Mouse (Mus musculus) lung, postnatal 25 days (tissue): ENCODE data around the gene Slc9a9.
A peak's percentile ranks its signal among the peaks of the same experiment; 100 is the strongest.

Experiments
- DNase-seq: peaks from one replicate; pipeline ENCODE4 v3.0.0; 2022; ENCODE audit warnings: low spot score

Slc9a9 gene

DNA sequence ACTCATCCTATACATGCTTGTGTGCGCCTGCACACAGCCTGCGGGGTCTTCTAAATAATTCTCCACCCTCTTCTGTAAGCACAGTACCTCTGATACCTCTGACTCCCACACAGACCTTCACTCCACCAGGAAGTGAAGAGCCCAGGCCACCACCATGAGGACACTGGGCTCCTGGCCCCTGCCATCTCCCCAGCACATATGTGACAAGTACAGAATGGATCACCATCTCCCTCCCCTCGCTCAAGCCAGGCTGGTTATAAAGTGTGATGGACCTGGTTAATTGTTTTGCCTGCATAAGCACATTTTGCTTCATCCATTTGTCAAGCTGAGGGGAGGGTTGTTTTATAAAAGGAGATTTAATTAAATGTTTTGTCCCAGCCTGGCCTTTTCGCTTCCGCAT is 408.2 kb downstream of the Slc9a9 start:
- DNase-seq = no peak

DNA sequence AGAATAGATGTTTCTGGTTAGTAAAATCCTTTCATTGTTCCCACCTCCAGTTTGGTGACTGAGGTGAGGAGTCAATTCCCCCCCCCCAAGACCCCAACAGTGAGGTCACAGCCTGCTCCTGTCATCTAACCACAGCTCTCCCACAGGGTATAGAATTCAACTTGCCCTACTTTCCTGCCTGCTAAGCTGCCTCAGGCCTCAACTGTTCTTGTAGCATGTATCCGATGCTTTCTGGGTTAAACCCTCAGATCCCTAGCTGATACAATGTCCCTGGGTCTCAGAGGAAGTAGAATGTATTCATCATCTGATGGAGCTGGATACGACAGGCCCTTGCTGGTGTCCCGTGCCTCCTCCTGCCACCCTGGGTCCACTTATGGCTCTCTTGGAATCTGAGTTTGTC is 408.9 kb downstream of the Slc9a9 start:
- no peak for DNase-seq

DNA sequence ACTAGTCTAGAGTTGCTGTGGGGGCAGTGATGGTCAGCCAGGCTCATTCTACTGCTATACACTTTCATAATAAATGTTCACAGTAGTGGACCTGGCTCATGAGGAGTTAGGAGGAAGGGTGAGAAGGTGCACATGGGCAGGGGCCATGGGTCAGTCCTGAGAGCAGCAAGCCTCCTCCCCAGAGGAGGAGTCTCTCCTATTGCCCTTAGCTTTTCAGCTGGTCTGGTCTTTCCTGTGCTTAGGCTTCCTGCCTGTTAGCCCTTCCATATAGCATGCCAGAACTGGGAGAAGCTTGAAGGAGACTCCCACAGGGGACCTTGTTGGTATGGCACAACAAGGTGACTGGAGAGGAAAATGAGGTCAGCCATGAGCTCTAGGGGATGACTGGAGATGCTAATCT is 410.2 kb downstream of the Slc9a9 start:
- DNase-seq = no peak

DNA sequence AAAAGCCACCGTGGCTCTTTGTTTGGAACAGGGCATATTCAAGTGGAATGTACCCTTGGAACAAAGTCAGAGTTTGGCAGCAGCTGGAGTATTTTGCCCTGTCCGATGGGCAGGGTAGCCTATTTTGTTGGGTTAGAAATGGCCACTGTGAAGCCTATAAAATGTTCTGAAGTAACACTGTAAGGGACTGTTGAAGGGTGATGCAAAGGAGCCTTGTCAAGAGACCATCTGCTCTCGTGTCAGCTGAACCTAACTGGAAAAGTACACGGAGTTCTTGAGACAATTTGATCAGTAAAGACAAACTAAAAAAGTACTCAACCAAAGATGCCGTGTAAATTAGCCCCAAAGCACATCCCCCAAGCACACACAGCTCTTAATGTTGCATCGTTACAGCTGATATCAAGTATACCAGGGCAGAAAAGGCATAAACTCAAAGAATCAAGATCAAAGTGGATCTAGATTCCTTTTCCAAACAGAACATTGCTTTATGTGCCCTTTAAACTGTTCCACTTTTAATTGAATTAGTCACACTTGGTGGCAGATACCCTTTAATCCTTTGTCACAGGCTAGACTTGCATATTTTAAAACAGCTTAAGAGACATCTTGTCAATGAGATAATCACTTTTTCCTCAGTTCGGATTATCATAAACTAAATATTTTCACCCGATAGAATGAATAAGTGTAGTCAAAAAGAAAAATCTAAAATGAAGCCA is 416.6 kb downstream of the Slc9a9 start:
- DNase-seq = no peak

DNA sequence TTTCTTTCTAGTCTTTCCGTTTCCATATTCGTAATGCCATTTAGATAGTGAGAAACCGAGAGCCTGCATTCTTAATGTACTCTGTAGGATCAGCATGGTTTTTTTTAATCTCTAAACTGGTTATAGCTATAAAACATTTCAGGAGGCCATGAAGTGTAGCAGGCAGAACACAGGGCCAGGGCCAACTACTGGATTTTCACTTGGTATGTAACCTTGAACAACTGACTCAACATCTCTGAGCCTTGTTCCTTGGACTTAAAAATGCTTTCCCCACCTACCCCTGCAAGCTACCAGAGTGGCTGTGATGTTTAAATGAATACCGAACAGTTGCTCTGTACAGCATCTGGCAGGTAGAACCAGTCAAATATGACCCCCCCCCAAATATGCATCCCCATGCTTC is 418.5 kb downstream of the Slc9a9 start:
- DNase-seq = no peak

DNA sequence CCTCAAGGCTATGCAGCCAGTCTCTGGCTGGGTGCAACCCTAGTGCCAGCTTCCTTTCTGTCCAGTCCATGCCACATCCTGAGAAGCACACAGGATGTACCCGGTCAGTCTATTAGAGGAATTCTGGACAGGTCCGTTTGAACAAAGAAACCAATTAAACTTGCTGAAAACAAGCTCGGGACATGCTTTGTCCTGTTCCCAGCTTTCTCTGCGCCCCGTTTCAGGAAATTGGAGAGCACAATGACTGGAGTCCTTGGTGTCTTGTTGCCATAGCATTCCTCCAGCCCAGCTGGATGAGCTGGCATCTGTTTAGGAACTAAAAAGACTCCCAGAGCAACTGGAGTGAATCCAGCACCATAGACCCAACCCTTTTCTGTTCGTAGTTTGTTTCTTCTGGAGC is 419.3 kb downstream of the Slc9a9 start:
- DNase-seq = peak; percentile 42

DNA sequence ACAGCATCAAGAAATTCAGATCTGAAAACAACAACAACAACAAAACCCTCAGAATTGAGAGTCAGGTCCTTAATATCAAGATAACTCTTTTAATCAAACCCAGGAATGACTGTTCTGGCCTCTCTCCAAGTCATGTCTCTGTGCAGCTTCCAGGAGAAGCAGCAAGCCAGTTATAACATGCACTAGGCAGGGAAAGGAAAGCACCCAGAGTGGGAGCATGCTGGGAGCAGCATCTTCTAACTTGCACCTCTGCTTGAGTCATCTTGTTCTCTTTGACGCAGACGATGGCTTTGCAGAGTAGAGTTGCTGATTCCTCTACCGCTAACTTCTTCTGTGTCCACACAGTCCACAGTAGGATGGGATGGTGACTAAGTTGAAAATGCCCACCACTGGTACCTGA is 426.8 kb downstream of the Slc9a9 start:
- no peak for DNase-seq

DNA sequence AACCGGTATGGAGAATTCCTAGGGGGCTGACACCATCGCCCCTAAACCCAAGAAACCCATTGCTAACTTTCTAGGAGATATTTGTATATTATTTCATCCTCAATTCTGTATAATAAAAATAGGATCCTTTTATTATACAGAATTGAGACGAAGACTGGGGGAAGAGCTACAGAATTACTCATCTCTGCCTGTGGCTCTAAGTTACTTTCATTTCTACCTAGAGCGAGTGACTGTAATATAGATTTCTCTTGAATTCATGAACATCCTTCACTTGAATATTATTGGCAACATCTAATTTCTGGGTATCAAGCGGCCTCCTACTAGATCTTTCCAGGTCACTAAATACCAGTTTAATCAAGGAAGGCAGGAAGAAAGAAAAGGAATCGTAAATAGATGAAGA is 436.1 kb downstream of the Slc9a9 start:
- no peak for DNase-seq

DNA sequence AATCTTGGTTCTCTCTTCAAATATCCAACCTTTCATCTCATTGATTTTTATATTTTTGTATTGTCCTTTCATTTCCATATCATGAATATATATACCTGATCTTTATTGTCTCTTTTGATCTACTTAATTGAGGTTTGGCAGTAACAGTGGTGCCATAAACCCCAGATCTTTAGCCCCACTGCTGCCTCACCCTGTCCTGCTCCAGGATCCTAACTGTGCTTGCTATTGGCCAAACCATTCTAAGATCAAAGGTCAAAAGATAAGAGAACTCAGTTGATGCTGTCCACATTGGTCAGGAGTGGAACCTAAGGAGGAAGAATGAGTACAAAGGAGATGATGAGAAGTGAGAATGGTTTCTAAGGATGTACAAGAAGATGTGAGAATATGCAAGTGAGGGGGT is 440.1 kb downstream of the Slc9a9 start:
- no peak for DNase-seq

DNA sequence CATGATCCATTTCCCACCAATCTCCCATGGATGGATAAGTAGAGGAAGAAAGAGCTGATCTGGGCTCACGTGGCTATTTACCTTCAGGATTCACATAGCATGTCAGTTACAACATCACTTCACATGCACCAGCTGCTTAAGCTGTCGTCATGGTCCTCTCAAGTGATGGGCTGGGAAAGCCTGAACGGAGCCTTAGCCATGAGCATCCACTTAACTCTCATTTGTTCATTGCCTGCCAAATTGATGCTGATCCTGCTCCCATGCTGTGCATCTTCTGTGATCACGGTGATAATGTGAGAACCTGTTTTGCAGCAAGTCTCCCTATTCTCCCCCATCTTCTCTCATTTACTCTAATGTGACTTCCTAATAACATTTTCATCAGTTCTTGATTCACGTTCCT is 441.1 kb downstream of the Slc9a9 start:
- no peak for DNase-seq

DNA sequence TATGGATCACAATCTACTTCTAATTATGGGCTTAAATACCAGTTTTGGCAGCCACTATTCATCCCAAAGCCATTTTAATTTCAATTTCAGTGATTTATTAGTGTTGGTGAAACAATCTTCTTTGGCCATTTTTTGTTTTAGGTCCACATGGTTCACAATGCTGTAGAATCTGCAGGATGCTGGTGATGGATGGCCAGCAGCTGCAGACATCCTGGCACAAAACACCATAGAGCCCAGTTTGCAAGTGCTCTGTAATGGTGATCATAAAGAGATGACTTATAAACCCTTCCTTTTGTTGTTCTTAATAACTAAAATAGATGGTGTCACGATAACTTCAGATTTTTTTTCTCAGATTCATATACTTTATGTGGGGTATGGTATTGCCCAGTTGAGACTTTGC is 442.0 kb downstream of the Slc9a9 start:
- no peak for DNase-seq

DNA sequence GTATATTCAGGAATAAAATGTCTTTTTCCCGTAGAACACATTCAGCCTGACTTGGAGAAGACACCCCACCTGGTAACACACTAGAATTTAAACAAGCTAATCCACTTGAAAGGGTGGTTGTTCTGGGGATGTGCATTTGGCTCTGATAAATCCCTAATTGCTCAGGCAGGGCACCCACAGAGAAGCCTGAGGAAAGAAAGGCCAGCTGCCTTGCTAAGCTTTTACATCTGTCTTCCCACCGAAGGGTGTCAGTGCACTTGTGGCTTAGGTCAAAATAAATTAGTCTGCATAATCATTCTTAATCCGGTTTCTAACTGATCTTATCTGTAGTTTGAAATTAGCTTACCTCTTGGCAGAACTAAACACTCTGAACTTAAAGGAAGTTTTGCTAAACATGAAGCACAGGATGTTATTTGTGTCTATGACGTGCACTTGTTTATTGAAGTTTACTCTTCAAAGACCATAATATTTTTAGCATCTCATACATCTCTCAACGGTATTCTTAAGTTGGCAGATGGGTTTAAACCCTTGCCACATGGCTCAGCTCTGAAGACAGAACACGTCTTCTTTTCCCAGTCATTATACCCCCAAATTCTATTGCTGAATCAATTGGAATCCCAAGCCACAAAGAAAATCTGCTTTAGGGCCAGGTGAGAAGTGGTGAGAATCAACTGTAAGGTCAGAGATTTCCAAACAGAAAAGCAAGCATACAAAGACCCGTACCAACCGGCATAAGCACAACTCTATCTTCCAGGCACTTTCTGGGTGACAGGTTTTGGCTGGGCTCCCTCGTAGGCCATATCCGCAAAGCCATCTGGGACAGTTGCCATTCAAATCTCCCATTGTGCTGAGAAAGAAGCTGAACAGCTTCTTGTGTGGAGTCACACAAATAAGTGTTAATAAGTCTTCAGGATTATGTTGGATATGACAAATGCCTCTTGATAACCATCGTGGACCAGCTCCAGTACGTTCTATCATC is 443.7 kb downstream of the Slc9a9 start:
- DNase-seq = peak; percentile 65

DNA sequence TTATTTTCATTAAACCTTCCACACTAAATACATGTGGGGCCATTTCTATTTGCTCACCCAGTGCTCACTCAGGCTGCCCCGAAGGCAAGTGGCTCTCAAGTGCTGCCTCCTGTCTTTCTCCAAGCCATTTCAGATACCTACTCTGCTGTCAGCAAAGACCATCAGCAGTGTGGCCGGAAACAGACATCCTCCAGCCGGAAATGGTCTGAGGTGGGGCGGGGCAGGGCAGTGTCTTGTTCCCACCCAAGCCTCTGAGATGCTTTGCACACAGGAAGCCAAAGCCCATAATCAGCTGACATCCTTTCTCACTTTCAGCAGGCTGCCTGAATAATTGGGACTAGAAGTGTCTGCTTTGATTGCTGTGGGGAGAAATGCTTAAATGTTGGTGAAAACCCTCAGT is 450.4 kb downstream of the Slc9a9 start:
- peak; percentile 7 for DNase-seq

DNA sequence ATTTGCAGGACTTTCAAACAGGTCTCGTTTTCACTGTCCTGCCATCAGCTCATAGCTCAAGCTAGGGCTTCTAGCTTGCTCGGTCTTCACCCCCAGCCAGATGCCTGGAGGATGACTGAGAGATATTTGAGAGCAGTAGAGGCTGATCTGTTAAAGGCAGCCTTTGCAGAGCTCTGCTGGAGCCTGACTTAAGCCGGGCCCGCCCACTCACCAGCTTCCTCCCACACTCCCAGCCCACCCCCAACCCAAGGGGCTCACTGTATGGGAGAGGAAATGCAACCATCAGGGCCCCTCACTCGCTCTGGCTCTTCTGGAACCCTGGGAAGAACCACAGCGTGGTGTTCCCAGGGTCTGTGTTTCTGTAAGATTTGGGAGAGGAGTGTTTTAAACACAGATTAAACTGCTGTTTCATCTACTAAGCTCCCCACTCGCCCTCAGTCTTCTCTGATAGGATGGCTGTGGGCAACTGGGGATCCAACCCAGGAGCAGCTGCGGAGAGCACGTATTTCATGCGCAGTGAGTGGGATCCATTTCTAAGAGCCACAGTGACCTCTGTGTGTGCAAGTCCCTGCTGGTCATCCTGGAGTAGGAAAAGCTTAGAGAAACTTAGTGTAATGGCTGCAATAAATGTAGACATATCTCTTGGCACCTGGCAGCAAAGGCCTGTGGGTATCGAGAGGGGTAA is 451.6 kb downstream of the Slc9a9 start:
- DNase-seq = peak; percentile 1

DNA sequence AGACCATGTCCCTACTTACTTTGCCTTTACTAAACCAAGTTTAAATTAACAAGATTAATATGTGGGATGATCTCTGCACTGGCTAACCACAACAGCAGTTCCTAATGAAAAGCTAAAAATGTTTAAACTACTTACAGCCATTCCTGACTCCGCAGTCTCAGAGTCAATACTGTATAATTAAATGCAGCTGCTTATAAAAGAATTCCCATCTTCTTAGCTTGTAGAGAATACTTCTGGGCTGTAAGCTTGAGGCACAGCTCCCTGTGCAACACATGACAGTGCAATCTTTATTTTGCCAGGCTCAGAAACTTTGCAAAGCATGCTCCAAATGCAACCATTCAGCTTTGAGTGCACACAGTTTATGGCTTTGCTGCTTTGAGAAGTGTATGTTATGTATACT is 456.0 kb downstream of the Slc9a9 start:
- DNase-seq = no peak

DNA sequence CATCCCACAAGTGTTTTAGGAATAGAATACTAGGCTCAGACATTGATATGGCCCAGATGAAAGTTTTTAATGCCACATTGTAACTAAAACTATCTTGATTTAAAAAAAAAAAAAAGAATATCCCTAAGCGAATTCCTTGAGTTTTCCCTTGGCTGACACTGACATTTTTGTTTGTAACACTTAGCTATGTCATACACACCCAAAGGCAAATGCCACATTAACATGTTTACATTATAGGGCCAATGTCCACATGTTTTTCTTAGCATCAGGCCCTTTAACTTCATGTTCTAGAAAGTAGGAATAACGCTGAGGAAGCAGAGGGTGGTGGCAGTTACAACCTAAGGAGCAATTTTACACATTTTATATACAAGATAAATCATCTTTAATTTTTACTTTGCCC is 458.1 kb downstream of the Slc9a9 start:
- DNase-seq = no peak

DNA sequence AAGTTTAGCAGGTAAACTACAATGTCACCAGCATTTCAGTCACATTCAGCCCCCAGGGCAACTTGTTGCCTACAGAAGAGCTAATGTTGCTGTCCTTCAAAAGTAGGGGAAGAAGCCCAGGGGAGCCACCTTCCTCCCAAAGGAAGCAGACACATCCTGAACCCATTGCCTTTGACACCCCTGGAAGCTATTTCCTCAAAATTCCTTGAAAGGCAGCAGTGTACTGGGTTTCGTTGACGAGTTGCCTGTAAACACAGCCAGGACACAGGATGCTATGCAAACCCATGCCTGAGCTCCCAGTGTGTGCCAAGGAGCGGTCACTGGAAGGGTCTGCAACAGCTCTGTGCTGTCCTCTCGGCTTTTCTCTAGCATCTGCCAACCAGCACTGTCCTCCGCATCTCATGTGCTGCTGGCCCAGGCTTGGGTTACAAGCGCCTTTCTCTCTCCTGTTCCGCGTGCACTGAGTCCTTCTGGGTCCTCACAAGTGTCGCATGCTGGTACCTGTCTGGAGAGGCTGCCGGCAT is 479.6 kb downstream of the Slc9a9 start:
- DNase-seq = no peak

DNA sequence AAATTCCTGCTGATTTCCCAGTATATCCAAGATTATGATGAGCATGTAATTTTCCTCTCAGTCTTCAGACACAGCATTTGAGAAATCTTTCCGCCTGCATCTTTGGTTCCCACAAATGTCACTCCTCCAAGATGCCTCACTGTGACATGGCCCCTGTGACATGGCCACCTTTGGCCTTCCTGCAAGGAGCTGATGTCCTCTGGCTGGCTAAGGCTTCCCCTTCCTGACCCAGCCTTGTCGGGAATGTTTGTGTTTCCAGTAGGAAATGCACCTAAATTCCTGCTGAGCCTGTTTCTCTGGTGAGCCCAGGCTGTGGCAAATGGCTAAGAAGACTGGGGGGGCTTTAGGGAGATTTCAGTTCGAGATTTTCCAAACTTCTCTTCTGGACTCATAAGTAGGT is 480.4 kb downstream of the Slc9a9 start:
- no peak for DNase-seq

DNA sequence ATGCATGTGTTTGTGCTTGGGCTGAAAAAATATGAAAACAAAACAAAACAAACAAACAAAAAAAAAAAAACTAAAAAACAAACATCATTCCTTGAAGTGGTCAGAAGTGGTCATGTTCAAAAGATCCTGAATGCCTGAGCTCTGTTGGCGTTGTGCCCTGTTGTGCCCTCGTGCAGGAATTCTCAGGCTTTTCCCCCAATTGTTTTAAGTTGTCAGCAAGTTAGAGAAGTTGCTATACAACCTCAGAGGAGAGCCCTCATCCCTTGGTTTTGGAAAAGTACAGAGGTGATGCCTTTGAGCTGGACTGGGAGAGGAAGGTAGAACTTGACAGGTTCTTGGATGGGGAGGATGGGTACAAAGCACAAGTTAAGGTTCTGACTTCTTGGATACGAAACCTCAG is 480.9 kb downstream of the Slc9a9 start:
- no peak for DNase-seq

DNA sequence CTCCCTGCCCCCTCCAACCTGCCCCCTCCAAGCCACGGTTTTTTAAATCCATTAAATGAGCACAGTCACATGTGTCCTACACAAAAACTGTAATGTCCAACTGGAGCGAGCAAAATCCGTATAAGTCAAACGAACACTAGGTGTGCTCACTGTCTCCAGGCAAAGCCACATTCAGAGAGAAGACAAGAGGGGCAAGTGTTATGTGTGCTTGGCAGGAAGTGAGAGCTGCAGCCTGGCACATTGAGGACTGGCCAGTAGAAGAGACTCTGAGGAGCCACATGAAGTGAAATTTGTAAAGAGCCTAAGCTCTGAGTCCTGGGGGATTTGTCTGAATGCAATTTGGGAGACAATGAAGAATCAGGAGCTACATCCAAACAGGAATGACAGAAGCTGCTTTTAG is 481.3 kb downstream of the Slc9a9 start:
- no peak for DNase-seq

DNA sequence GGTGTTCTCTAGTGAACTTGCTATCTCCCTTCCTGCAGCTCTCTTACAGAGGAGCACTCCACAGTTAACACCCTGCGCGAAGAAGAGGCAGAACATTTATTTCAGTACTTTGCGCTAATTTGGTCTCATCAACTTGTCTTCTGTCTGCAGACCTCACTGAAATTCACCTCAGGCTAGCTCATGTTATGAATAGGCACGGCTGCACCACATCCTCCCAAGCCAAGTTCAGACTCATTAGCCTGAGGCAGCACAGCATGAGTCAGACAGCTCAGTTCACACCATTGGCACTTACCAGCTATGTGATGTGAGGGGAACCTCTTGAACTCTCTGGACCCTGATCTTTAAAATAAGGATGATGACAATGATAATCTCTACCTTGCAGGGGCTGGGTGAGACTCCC is 482.0 kb downstream of the Slc9a9 start:
- DNase-seq = no peak

DNA sequence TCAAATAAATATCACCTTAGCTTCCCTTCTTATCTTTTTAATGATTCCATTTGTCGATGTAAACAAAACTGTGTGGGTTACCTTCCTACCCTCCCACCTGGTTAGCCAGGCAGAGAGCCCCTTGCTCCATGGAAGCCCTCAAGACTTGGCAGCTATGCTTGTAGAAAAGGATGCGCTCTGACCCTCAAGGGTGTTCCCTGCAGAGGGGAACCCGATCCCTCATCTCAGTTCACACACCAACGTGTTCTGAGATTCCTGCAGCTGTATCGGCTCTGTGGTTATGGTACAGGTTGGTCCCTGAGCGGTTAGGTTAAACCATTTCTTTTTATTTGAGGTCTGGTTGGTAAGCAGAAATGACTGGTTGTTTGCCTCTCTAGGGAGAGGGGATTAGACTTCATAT is 484.3 kb downstream of the Slc9a9 start:
- no peak for DNase-seq

DNA sequence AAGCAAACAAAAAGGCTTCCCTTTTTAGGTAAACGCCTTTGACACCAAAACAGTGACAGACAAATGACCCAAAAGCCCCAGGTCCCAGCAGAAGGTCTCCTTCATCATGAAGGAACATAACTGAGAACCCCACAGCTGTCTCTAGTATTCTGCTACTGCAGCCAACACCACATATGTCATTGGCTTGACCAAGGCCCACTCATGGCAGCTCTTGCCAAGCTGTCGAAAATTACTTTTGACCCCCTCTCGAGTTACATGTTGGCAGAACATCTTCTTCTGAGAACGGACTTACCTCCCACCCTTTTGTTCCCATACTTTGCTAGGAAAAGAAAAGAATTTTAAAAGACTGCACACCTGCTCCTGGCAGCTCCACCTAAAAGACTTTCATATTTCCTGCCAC is 488.2 kb downstream of the Slc9a9 start:
- DNase-seq = no peak
